Mouse (Mus musculus): ENCODE data around the gene Ikbkg. TPM values are rescaled to one million over a fixed set of nuclear protein-coding genes. Genes with fewer than 3 reads are reported as not detected.
"Not testable (repeated sequence)": the region's sequence is repeated elsewhere in the genome, so short reads cannot be mapped to it uniquely, and the experiment has no call there.

Gene Ikbkg
- 20.7 and 25.4 TPM in 2 replicates for polyA plus RNA-seq (2014; fragmentation: Nextera tagmentation; extraction: Ambion mirVana)

DNA sequence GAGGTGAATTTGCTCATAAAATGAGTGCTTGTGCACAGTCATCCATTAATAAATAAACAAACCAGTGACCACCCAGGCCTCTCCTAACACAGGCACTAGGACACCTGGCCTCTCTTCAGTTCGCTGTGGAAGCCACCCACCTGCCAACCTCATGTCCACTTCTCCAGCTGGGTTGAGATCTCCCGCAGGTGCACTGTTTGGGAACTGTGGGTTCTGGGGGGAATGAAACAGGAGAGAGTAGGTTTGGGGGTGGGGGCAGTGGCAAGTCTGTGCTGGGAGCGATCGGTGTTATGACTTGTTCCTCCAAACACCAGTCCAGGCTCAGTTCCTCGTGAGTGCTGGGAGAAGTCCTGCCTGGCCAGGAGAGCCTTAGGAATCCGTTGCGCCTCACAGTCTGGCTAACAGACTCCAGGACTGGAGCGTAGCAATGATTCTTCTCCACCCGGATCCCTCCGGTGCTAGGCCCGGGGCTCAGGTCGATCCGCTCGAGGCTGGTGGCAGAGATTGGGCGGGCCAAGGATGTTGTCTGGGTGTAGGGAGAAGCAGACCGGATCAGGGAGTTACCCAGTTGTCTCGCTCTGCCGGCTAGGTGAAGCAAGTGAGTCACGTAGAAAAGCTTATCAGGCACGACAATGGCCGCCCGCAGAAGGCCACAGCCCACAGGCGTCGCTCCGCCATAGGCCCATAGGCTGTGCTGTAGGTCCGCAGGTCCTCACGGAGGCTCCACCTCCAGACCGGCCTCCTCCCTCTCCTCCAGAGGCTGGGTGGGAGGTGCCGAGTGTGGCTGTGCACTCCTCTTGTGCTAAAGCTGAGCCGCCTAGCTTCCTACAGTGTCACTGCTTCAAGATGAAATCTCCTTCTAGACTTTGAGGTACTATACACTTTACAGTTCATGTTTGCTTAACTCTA is at the start of gene Ikbkg, which contains the start of gene Fam3a:
TSS of gene Ikbkg (plus strand) at position 756 of the 909 bp plus-strand sequence.
TSS of gene Fam3a (minus strand) at position 738 of the 909 bp plus-strand sequence.
- Histone ChIP-seq H3K4me1 (ENCODE audit: control insufficient read depth, insufficient read depth, low read length) (peaks cover 5% of the 10 kb centered on the region; the same call in 1 of the 2 replicates), H3K9me3 (ENCODE audit: control insufficient read depth, low read length) (no peaks in the 10 kb centered on the region), H3K4me2 (ENCODE audit: low read depth, low read length) (peak within 1 kb of the TSS; percentile 63), H3K9ac (ENCODE audit: low read depth, low read length) (peak within 1 kb of the TSS; percentile 84), H3K27me3 (replicated peaks; ENCODE audit: control insufficient read depth, insufficient read depth, low read length) (no peaks in the 10 kb centered on the region), H3K36me3 (ENCODE audit: control insufficient read depth, insufficient read depth, low read length) (no peaks in the 10 kb centered on the region), H3K27ac (replicated peaks; ENCODE audit: low read depth, low read length) (peak within 1 kb of the TSS; percentile 88), H3K4me3 (ENCODE audit: low read depth, low read length) (peak within 1 kb of the TSS; percentile 58)
- DNase-seq (ENCODE audit: low spot score): peak; percentile 96
- ATAC-seq (ENCODE audit: low read depth): peak; percentile 100
- 22% methylated on average over 21 of the region's 30 CpGs for WGBS

DNA sequence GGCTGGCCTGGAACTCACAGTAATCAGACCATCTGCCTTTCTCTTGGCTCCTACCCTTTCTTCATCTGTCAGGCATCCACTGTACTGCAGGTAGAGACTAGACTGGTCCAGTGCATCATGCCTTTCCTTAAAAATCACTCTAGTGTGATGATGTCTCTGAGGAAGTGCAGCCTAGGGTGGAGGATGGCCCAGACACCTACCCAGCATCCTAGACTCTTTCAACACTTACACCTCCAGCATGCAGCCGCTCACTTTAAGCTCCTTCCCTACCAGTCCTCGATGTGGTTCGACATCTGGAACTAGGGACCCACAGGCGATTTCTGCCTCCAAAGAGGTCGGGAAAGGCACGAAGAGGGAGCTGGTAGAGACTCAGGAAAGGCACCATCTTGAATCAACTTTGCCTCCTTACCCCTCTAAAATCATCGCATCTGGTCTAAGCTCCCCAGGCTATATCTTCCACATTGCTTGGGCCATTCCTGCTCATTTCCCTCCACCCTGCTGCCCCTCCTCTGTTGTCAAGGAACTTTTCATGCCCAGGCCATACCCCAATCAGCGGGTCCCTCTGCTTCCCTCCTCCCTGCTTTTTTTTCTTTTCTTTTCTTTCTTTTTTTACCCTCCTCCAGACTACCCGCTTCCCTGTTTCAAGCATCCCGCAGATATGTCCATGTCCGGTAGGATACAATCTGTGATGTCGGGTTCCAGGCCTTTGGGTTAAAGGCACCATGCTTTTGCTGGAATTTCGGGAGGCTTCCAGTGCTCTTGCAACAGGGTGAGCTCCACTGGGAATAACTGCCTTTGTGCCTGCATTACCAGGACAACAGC is 40.2 kb upstream of the Ikbkg start:
- H3K4me3 ChIP-seq (ENCODE audit: low read depth, low read length): peak overlapping the region; percentile 46
- H3K27ac ChIP-seq (replicated peaks; ENCODE audit: low read depth, low read length): peak overlapping the region; percentile 44
- H3K4me1 ChIP-seq (ENCODE audit: control insufficient read depth, insufficient read depth, low read length): no peaks in the 10 kb centered on the region
- peak overlapping the region; percentile 72 for H3K9ac ChIP-seq (ENCODE audit: low read depth, low read length)
- WGBS: 27% methylated on average over 13 of the region's 13 CpGs
- no peaks in the 10 kb centered on the region for H3K27me3 ChIP-seq (replicated peaks; ENCODE audit: control insufficient read depth, insufficient read depth, low read length)
- ATAC-seq (ENCODE audit: low read depth) (peak; percentile 60; the same call in 1 of the 2 replicates), DNase-seq (ENCODE audit: low spot score) (no peak)
- H3K4me2 ChIP-seq (ENCODE audit: low read depth, low read length): peak overlapping the region; percentile 61
- no peaks in the 10 kb centered on the region for H3K9me3 ChIP-seq (ENCODE audit: control insufficient read depth, low read length)
- H3K36me3 ChIP-seq (ENCODE audit: control insufficient read depth, insufficient read depth, low read length): no peaks in the 10 kb centered on the region

DNA sequence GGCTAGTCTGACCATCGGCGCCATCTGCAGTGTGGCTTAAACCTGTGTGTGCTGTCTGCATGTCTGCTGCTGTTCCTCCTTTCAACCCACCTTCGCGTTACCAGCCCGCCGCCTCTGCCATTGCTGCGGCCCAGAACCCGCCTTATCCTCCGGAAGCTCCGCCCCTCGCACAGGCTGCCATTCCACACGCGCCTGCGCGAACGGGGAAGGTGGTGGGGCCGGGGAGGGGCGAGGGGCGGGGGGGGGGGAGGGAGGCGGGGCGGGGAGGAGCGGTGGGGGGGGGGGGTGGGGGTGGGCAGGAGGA is 39.7 kb upstream of the Ikbkg start, which contains the start of gene Lage3:
TSS of gene Lage3 (minus strand) at position 152 of the 304 bp plus-strand sequence.
- Histone ChIP-seq H3K9ac (ENCODE audit: low read depth, low read length) (peak within 1 kb of the TSS; percentile 72), H3K27ac (replicated peaks; ENCODE audit: low read depth, low read length) (peak within 1 kb of the TSS; percentile 44), H3K4me1 (ENCODE audit: control insufficient read depth, insufficient read depth, low read length) (no peaks in the 10 kb centered on the region), H3K4me2 (ENCODE audit: low read depth, low read length) (peak within 1 kb of the TSS; percentile 61), H3K36me3 (ENCODE audit: control insufficient read depth, insufficient read depth, low read length) (no peaks in the 10 kb centered on the region), H3K9me3 (ENCODE audit: control insufficient read depth, low read length) (no peaks in the 10 kb centered on the region), H3K4me3 (ENCODE audit: low read depth, low read length) (peak within 1 kb of the TSS; percentile 46), H3K27me3 (replicated peaks; ENCODE audit: control insufficient read depth, insufficient read depth, low read length) (no peaks in the 10 kb centered on the region)
- WGBS: 31% methylated on average over 15 of the region's 22 CpGs
- DNase-seq (ENCODE audit: low spot score) (peak; percentile 89), ATAC-seq (ENCODE audit: low read depth) (peak; percentile 94)

DNA sequence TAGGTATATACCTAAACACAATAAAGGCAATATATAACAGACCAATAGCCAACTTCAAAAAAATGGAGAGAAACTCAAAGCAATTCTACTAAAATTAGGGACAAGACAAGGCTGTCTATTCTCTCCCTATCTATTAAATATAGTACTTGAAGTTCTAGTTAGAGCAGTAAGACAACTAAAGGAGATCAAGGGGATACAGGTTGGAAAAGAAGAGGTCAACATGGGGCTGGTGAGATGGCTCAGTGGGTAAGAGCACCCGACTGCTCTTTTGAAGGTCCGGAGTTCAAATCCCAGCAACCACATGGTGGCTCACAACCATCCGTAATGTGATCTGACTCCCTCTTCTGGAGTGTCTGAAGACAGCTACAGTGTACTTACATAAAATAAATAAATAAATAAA is 36.0 kb upstream of the Ikbkg start:
- not testable (repeated sequence) for H3K27me3 ChIP-seq (replicated peaks; ENCODE audit: control insufficient read depth, insufficient read depth, low read length); H3K4me2 ChIP-seq (ENCODE audit: low read depth, low read length); DNase-seq (ENCODE audit: low spot score); H3K36me3 ChIP-seq (ENCODE audit: control insufficient read depth, insufficient read depth, low read length); H3K27ac ChIP-seq (replicated peaks; ENCODE audit: low read depth, low read length); H3K4me1 ChIP-seq (ENCODE audit: control insufficient read depth, insufficient read depth, low read length); H3K9me3 ChIP-seq (ENCODE audit: control insufficient read depth, low read length); H3K4me3 ChIP-seq (ENCODE audit: low read depth, low read length); ATAC-seq (ENCODE audit: low read depth); H3K9ac ChIP-seq (ENCODE audit: low read depth, low read length)
- 86% methylated on average over 3 of the region's 3 CpGs for WGBS

DNA sequence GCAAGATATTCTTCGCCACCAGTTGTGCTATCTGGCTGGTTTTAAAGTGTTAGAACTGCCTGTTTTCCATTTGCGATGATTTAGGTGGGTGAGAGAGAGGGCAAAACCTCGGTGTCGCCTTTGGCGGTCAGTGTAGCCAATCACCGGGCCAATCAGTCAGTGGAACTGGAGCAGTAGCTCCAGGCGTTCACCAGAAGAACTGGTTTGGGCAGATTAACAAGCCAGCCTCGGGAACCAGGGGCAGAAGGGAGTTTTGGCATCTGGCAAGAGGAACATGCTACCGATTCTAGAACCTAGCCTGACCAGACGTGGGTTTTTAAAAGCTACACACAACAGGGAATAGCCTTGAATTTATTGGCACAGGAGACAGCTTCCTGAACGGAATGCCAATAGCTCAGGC is 33.9 kb upstream of the Ikbkg start:
- Histone ChIP-seq H3K4me1 (ENCODE audit: control insufficient read depth, insufficient read depth, low read length) (no peaks in the 10 kb centered on the region), H3K9me3 (ENCODE audit: control insufficient read depth, low read length) (no peaks in the 10 kb centered on the region), H3K4me2 (ENCODE audit: low read depth, low read length) (no peak overlapping the region), H3K27ac (replicated peaks; ENCODE audit: low read depth, low read length) (no peak overlapping the region), H3K27me3 (replicated peaks; ENCODE audit: control insufficient read depth, insufficient read depth, low read length) (no peaks in the 10 kb centered on the region), H3K9ac (ENCODE audit: low read depth, low read length) (no peak overlapping the region), H3K4me3 (ENCODE audit: low read depth, low read length) (no peak overlapping the region), H3K36me3 (ENCODE audit: control insufficient read depth, insufficient read depth, low read length) (no peaks in the 10 kb centered on the region)
- DNase-seq (ENCODE audit: low spot score) (peak; percentile 20), ATAC-seq (ENCODE audit: low read depth) (no peak)
- WGBS: 40% methylated on average over 11 of the region's 11 CpGs

DNA sequence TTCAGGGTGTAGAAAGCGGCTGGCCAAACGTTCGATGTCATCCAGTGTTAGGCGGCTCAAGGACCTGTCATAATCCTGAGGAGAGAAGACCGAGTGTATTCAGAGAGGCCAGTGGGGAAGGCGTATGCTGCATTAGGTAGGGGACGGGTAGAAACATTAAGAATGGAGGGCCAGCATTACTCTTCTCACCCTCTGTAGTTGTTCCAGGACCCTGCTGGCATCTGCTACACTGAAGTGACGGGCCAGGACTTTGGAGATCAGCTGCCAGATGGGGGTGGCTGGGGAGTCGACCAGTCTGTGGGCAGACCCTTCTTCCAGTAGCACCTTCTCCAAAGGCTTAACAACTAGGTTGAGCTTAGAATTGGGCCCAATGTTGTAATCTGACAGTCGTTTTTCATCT is 25.6 kb upstream of the Ikbkg start:
- no peaks in the 10 kb centered on the region for H3K27me3 ChIP-seq (replicated peaks; ENCODE audit: control insufficient read depth, insufficient read depth, low read length)
- 0 out of 2 replicates have a peak, but pooled peaks cover 12% of the 10 kb centered on the region for H3K36me3 ChIP-seq (ENCODE audit: control insufficient read depth, insufficient read depth, low read length)
- DNase-seq (ENCODE audit: low spot score) (no peak), ATAC-seq (ENCODE audit: low read depth) (no peak)
- H3K9ac ChIP-seq (ENCODE audit: low read depth, low read length): peak overlapping the region; percentile 81
- 64% methylated on average over 10 of the region's 10 CpGs for whole genome bisulfite sequencing
- H3K4me2 ChIP-seq (ENCODE audit: low read depth, low read length): peak overlapping the region; percentile 64
- H3K4me1 ChIP-seq (ENCODE audit: control insufficient read depth, insufficient read depth, low read length): no peaks in the 10 kb centered on the region
- H3K4me3 ChIP-seq (ENCODE audit: low read depth, low read length): peak overlapping the region; percentile 56
- 0 out of 2 replicates have a peak overlapping the region, but pooled peaks have one; percentile 78 for H3K27ac ChIP-seq (replicated peaks; ENCODE audit: low read depth, low read length)
- no peaks in the 10 kb centered on the region for H3K9me3 ChIP-seq (ENCODE audit: control insufficient read depth, low read length)

- peak overlapping the region; percentile 78 for H3K27ac ChIP-seq (replicated peaks; ENCODE audit: low read depth, low read length)
- no peaks in the 10 kb centered on the region for H3K27me3 ChIP-seq (replicated peaks; ENCODE audit: control insufficient read depth, insufficient read depth, low read length)
- H3K36me3 ChIP-seq (ENCODE audit: control insufficient read depth, insufficient read depth, low read length): 0 out of 2 replicates have a peak, but pooled peaks cover 12% of the 10 kb centered on the region
- H3K4me1 ChIP-seq (ENCODE audit: control insufficient read depth, insufficient read depth, low read length): no peaks in the 10 kb centered on the region
- H3K9ac ChIP-seq (ENCODE audit: low read depth, low read length): peak overlapping the region; percentile 81
- 13% methylated on average over 13 of the region's 49 CpGs for WGBS
- no peaks in the 10 kb centered on the region for H3K9me3 ChIP-seq (ENCODE audit: control insufficient read depth, low read length)
- peak; percentile 86 for ATAC-seq (ENCODE audit: low read depth)
- H3K4me3 ChIP-seq (ENCODE audit: low read depth, low read length): peak overlapping the region; percentile 56
- DNase-seq (ENCODE audit: low spot score): peak; percentile 74
- H3K4me2 ChIP-seq (ENCODE audit: low read depth, low read length): peak overlapping the region; percentile 64
Measured at GRCm38 (mm10) chrX:74368209-74368909, 24.7 kb upstream of the Ikbkg start.

Measured in embryonic facial prominence, embryonic 14.5 days (tissue).